Mouse (Mus musculus) liver, adult 2 months (tissue): ENCODE data around the gene Enpp1.

Experiments
- CTCF ChIP-seq: fragments of 200-500 bp; IDR thresholded peaks from 2 replicates; pipeline ENCODE4 v1.5.1; 2011; ENCODE audit warnings: low read depth, low read length, control low read depth
- POLR2A ChIP-seq: fragments of 200-500 bp; IDR thresholded peaks from 2 replicates; pipeline ENCODE4 v1.6.1; 2011; ENCODE audit warnings: low read length, control low read depth; ENCODE audit not compliant: insufficient read depth; ENCODE audit errors: extremely low read depth

GRCm38 (mm10) chr10:24706431-24707140 is 5.4 kb downstream of the Enpp1 start:
- no peak for TF ChIP-seq CTCF
- TF ChIP-seq POLR2A, result no peak
